ENCODE assay signal across 9 mouse cellular contexts in the genomic region with DNA sequence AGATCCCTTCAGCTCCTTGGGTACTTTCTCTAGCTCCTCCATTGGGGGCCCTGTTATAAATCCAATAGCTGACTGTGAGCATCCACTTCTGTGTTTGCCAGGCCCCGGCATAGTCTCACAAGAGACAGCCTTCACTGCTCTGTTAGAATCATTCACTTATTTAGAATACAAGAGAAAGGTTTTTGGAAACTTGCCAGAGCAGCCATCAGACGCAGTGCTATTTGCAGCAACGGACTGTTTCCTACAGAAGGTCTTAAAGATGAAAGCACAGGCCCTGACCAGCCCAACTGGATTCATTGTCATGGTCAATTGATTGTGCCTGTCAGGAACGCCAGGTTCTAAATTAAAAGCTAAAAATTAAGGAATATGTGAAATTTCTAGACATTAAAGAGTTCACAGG.
DNase-seq lines count a peak whose midpoint lies in the region; ATAC-seq and TF ChIP-seq lines count a peak whose summit lies in the region.
"Had no signal": no experiment of that assay in that cellular context is flagged by ENCODE, and none has a peak within 500 bp of the region (broad histone marks: within the 10 kb centered on the region; RNA-seq: fewer than 3 reads in every experiment).

No protein-coding gene starts in this region.

- no peak for TF ChIP-seq CTCF in lung, embryonic 14.5 days (IDR thresholded peaks at IDR 0.05; ENCODE audit: low read depth)

- H3K9ac ChIP-seq in forebrain, embryonic 13.5 days, result no peak overlapping the region
- no peak overlapping the region for H3K9ac ChIP-seq in forebrain, embryonic 11.5 days (ENCODE audit: low read length)
- no peak overlapping the region for H3K9ac ChIP-seq in lung, embryonic 14.5 days
- no peak overlapping the region for H3K9ac ChIP-seq in neural tube, embryonic 15.5 days (replicated peaks)

- H3K4me1 ChIP-seq in forebrain, embryonic 13.5 days, result peaks cover 44% of the 10 kb centered on the region
- H3K4me1 ChIP-seq in forebrain, embryonic 11.5 days (replicated peaks; ENCODE audit: control insufficient read depth, insufficient read depth, low read length), result 0 out of 2 replicates have a peak, but pooled peaks cover 2% of the 10 kb centered on the region
- peaks cover 12% of the 10 kb centered on the region; the same call in 1 of the 2 replicates for H3K4me1 ChIP-seq in lung, embryonic 14.5 days (ENCODE audit: insufficient read depth)
- peaks cover 50% of the 10 kb centered on the region for H3K4me1 ChIP-seq in neural tube, embryonic 15.5 days

- H3K27ac ChIP-seq in forebrain, embryonic 13.5 days, result peak overlapping the region; percentile 84
- H3K27ac ChIP-seq in forebrain, embryonic 11.5 days (ENCODE audit: low read depth, low read length), result no peak overlapping the region
- peak overlapping the region; percentile 71 for H3K27ac ChIP-seq in lung, embryonic 14.5 days (ENCODE audit: low read depth)
- peak overlapping the region; percentile 83; the same call in 1 of the 2 replicates for H3K27ac ChIP-seq in neural tube, embryonic 15.5 days (replicated peaks)

- H3K36me3 ChIP-seq in forebrain, embryonic 13.5 days (ENCODE audit: poor library complexity, severe bottlenecking), result peaks cover 20% of the 10 kb centered on the region
- H3K36me3 ChIP-seq in forebrain, embryonic 11.5 days (ENCODE audit: control insufficient read depth, insufficient read depth, low read length), result no peaks in the 10 kb centered on the region
- H3K36me3 ChIP-seq in lung, embryonic 14.5 days (ENCODE audit: insufficient read depth), result peaks cover 21% of the 10 kb centered on the region; the same call in 1 of the 2 replicates
- H3K36me3 ChIP-seq in neural tube, embryonic 15.5 days, result 0 out of 2 replicates have a peak, but pooled peaks cover 2% of the 10 kb centered on the region

- H3K9me3 ChIP-seq in forebrain, embryonic 13.5 days (replicated peaks), result no peaks in the 10 kb centered on the region
- no peaks in the 10 kb centered on the region for H3K9me3 ChIP-seq in forebrain, embryonic 11.5 days (ENCODE audit: control insufficient read depth, low read length)
- no peaks in the 10 kb centered on the region for H3K9me3 ChIP-seq in lung, embryonic 14.5 days (ENCODE audit: low read depth, low read length)
- H3K9me3 ChIP-seq in neural tube, embryonic 15.5 days (replicated peaks), result no peaks in the 10 kb centered on the region

- no peak overlapping the region for H3K4me3 ChIP-seq in forebrain, embryonic 13.5 days
- no peak overlapping the region for H3K4me3 ChIP-seq in forebrain, embryonic 11.5 days (ENCODE audit: low read depth, low read length)
- H3K4me3 ChIP-seq in lung, embryonic 14.5 days (ENCODE audit: low read depth, low read length), result no peak overlapping the region
- H3K4me3 ChIP-seq in neural tube, embryonic 15.5 days (replicated peaks), result no peak overlapping the region

- WGBS in forebrain, embryonic 13.5 days, result 20% methylated on average over 4 of the region's 4 CpGs
- WGBS in forebrain, embryonic 11.5 days, result 76% methylated on average over 4 of the region's 4 CpGs
- 32% methylated on average over 4 of the region's 4 CpGs for WGBS in lung, embryonic 14.5 days
- WGBS in neural tube, embryonic 15.5 days, result 25% methylated on average over 4 of the region's 4 CpGs

- ATAC-seq in forebrain, embryonic 13.5 days, result 0 out of 2 replicates have a peak, but pooled peaks have one; percentile 33
- no peak for ATAC-seq in forebrain, embryonic 11.5 days (replicated peaks; ENCODE audit: low FRiP score)
- peak; percentile 50; the same call in 1 of the 2 replicates for ATAC-seq in lung, embryonic 14.5 days (ENCODE audit: insufficient read depth)
- ATAC-seq in neural tube, embryonic 15.5 days (ENCODE audit: low FRiP score), result no peak
- ATAC-seq: activated CD4-positive, CD25-positive, alpha-beta regulatory T cell, adult 4 months had no signal

- no peak overlapping the region for H3K4me2 ChIP-seq in forebrain, embryonic 13.5 days
- H3K4me2 ChIP-seq in forebrain, embryonic 11.5 days (ENCODE audit: low read depth, low read length, severe bottlenecking), result no peak overlapping the region
- no peak overlapping the region for H3K4me2 ChIP-seq in lung, embryonic 14.5 days
- H3K4me2 ChIP-seq in neural tube, embryonic 15.5 days, result no peak overlapping the region

- no peaks in the 10 kb centered on the region for H3K27me3 ChIP-seq in forebrain, embryonic 13.5 days
- H3K27me3 ChIP-seq in forebrain, embryonic 11.5 days (ENCODE audit: control insufficient read depth, insufficient read depth, low read length), result no peaks in the 10 kb centered on the region
- no peaks in the 10 kb centered on the region for H3K27me3 ChIP-seq in lung, embryonic 14.5 days (ENCODE audit: insufficient read depth, low read length)
- H3K27me3 ChIP-seq in neural tube, embryonic 15.5 days (replicated peaks), result no peaks in the 10 kb centered on the region

- DNase-seq in forebrain, embryonic 11.5 days (ENCODE audit: low spot score), result no peak
- peak; percentile 92 for DNase-seq in lung, embryonic 14.5 days
- no peak for DNase-seq in lung, postnatal 36 days
- peak; percentile 38 for DNase-seq in heart, postnatal 4 days
- no peak for DNase-seq in ovary, postnatal 10 days (ENCODE audit: low spot score)
- no peak for DNase-seq in cerebellum, adult 11 months

Comparison
In these comparisons a context has a peak if more than half of its experiments do, and no peak if none do; other contexts are left out.
1. ATAC-seq: peak in forebrain, embryonic 13.5 days (single experiment) and lung, embryonic 14.5 days (single experiment); none in forebrain, embryonic 11.5 days (single experiment) and neural tube, embryonic 15.5 days (single experiment).
2. DNase-seq: peak in lung, embryonic 14.5 days (single experiment) and heart, postnatal 4 days (single experiment); none in forebrain, embryonic 11.5 days (single experiment), lung, postnatal 36 days (single experiment), ovary, postnatal 10 days (single experiment) and cerebellum, adult 11 months (single experiment).